Mouse (Mus musculus): Measurements from ENCODE around the gene Plpp4. TPM values are rescaled to one million over a fixed set of nuclear protein-coding genes. Genes with fewer than 3 reads are reported as not detected.

The Plpp4 gene
- polyA plus RNA-seq, 1 experiment, result not detected

GRCm38 (mm10) chr7:129235995-129236394, 20.8 kb upstream of the Plpp4 start:
- 68% methylated on average over 5 of the region's 5 CpGs for WGBS
- DNase-seq (ENCODE audit: low read depth in 1 of 2, low spot score in 2 of 2), result no peak
- no peaks in the 10 kb centered on the region for H3K36me3 ChIP-seq (ENCODE audit: control insufficient read depth, insufficient read depth, low read length)
- no peak overlapping the region for H3K27ac ChIP-seq (ENCODE audit: insufficient read depth, low read length)
- no peaks in the 10 kb centered on the region for H3K4me1 ChIP-seq (ENCODE audit: control insufficient read depth, insufficient read depth, insufficient read length)
- no peaks in the 10 kb centered on the region for H3K27me3 ChIP-seq (ENCODE audit: control insufficient read depth, insufficient read depth, low read length)
- no peak overlapping the region for H3K4me3 ChIP-seq (ENCODE audit: extremely low read depth, insufficient read depth, insufficient read length)
- TF ChIP-seq CTCF (IDR thresholded peaks at IDR 0.05; ENCODE audit: extremely low read depth, insufficient read depth, insufficient read length, insufficient replicate concordance) (no peak), POLR2A (IDR thresholded peaks at IDR 0.05; ENCODE audit: low read depth, low read length) (no peak)

GRCm38 (mm10) chr7:129250981-129251380, 5.8 kb upstream of the Plpp4 start:
- no peak for TF ChIP-seq POLR2A (IDR thresholded peaks at IDR 0.05; ENCODE audit: low read depth, low read length)
- TF ChIP-seq CTCF (IDR thresholded peaks at IDR 0.05; ENCODE audit: extremely low read depth, insufficient read depth, insufficient read length, insufficient replicate concordance), result no peak

GRCm38 (mm10) chr7:129253406-129253805, 3.4 kb upstream of the Plpp4 start:
- H3K4me1 ChIP-seq (ENCODE audit: control insufficient read depth, insufficient read depth, insufficient read length), result no peaks in the 10 kb centered on the region
- WGBS, result 91% methylated on average over 6 of the region's 6 CpGs
- H3K27ac ChIP-seq (ENCODE audit: insufficient read depth, low read length), result no peak overlapping the region
- no peak overlapping the region for H3K4me3 ChIP-seq (ENCODE audit: extremely low read depth, insufficient read depth, insufficient read length)
- TF ChIP-seq POLR2A (IDR thresholded peaks at IDR 0.05; ENCODE audit: low read depth, low read length) (no peak), CTCF (IDR thresholded peaks at IDR 0.05; ENCODE audit: extremely low read depth, insufficient read depth, insufficient read length, insufficient replicate concordance) (no peak)
- DNase-seq (ENCODE audit: low read depth in 1 of 2, low spot score in 2 of 2), result no peak
- no peaks in the 10 kb centered on the region for H3K36me3 ChIP-seq (ENCODE audit: control insufficient read depth, insufficient read depth, low read length)
- no peaks in the 10 kb centered on the region for H3K27me3 ChIP-seq (ENCODE audit: control insufficient read depth, insufficient read depth, low read length)

More at GRCm38 (mm10) chr7:129250981-129251380, 5.8 kb upstream of the Plpp4 start:
- H3K27ac ChIP-seq (ENCODE audit: insufficient read depth, low read length), result no peak overlapping the region
- H3K4me3 ChIP-seq (ENCODE audit: extremely low read depth, insufficient read depth, insufficient read length), result no peak overlapping the region
- H3K27me3 ChIP-seq (ENCODE audit: control insufficient read depth, insufficient read depth, low read length), result no peaks in the 10 kb centered on the region
- no peaks in the 10 kb centered on the region for H3K36me3 ChIP-seq (ENCODE audit: control insufficient read depth, insufficient read depth, low read length)
- DNase-seq (ENCODE audit: low read depth in 1 of 2, low spot score in 2 of 2), result no peak
- no peaks in the 10 kb centered on the region for H3K4me1 ChIP-seq (ENCODE audit: control insufficient read depth, insufficient read depth, insufficient read length)

GRCm38 (mm10) chr7:129254126-129254525, 2.7 kb upstream of the Plpp4 start:
- Histone ChIP-seq H3K4me1 (ENCODE audit: control insufficient read depth, insufficient read depth, insufficient read length) (no peaks in the 10 kb centered on the region), H3K4me3 (ENCODE audit: extremely low read depth, insufficient read depth, insufficient read length) (no peak overlapping the region), H3K27me3 (ENCODE audit: control insufficient read depth, insufficient read depth, low read length) (no peaks in the 10 kb centered on the region), H3K36me3 (ENCODE audit: control insufficient read depth, insufficient read depth, low read length) (no peaks in the 10 kb centered on the region), H3K27ac (ENCODE audit: insufficient read depth, low read length) (no peak overlapping the region)
- TF ChIP-seq CTCF (IDR thresholded peaks at IDR 0.05; ENCODE audit: extremely low read depth, insufficient read depth, insufficient read length, insufficient replicate concordance) (no peak), POLR2A (IDR thresholded peaks at IDR 0.05; ENCODE audit: low read depth, low read length) (no peak)
- 87% methylated on average over 1 of the region's 1 CpGs for WGBS
- no peak for DNase-seq (ENCODE audit: low read depth in 1 of 2, low spot score in 2 of 2)

GRCm38 (mm10) chr7:129255406-129255805, 1.4 kb upstream of the Plpp4 start:
- H3K4me1 ChIP-seq (ENCODE audit: control insufficient read depth, insufficient read depth, insufficient read length), result no peaks in the 10 kb centered on the region
- H3K4me3 ChIP-seq (ENCODE audit: extremely low read depth, insufficient read depth, insufficient read length), result no peak overlapping the region
- no peak for TF ChIP-seq POLR2A (IDR thresholded peaks at IDR 0.05; ENCODE audit: low read depth, low read length)
- no peaks in the 10 kb centered on the region for H3K36me3 ChIP-seq (ENCODE audit: control insufficient read depth, insufficient read depth, low read length)
- H3K27ac ChIP-seq (ENCODE audit: insufficient read depth, low read length), result no peak overlapping the region
- no peaks in the 10 kb centered on the region for H3K27me3 ChIP-seq (ENCODE audit: control insufficient read depth, insufficient read depth, low read length)
- WGBS, result 85% methylated on average over 6 of the region's 6 CpGs
- no peak for DNase-seq (ENCODE audit: low read depth in 1 of 2, low spot score in 2 of 2)

- no peak for DNase-seq (ENCODE audit: low read depth in 1 of 2, low spot score in 2 of 2)
- H3K36me3 ChIP-seq (ENCODE audit: control insufficient read depth, insufficient read depth, low read length), result no peaks in the 10 kb centered on the region
- TF ChIP-seq POLR2A (IDR thresholded peaks at IDR 0.05; ENCODE audit: low read depth, low read length) (no peak), CTCF (IDR thresholded peaks at IDR 0.05; ENCODE audit: extremely low read depth, insufficient read depth, insufficient read length, insufficient replicate concordance) (no peak)
- H3K27me3 ChIP-seq (ENCODE audit: control insufficient read depth, insufficient read depth, low read length), result no peaks in the 10 kb centered on the region
- no peak overlapping the region for H3K4me3 ChIP-seq (ENCODE audit: extremely low read depth, insufficient read depth, insufficient read length)
- WGBS, result 13% methylated on average over 13 of the region's 13 CpGs
- no peak overlapping the region for H3K27ac ChIP-seq (ENCODE audit: insufficient read depth, low read length)
- H3K4me1 ChIP-seq (ENCODE audit: control insufficient read depth, insufficient read depth, insufficient read length), result no peaks in the 10 kb centered on the region
Measured at GRCm38 (mm10) chr7:129257374-129258018, 665 bp downstream of the Plpp4 start.

- Histone ChIP-seq H3K4me1 (ENCODE audit: control insufficient read depth, insufficient read depth, insufficient read length) (no peaks in the 10 kb centered on the region), H3K4me3 (ENCODE audit: extremely low read depth, insufficient read depth, insufficient read length) (no peak overlapping the region), H3K27ac (ENCODE audit: insufficient read depth, low read length) (no peak overlapping the region), H3K36me3 (ENCODE audit: control insufficient read depth, insufficient read depth, low read length) (no peaks in the 10 kb centered on the region), H3K27me3 (ENCODE audit: control insufficient read depth, insufficient read depth, low read length) (no peaks in the 10 kb centered on the region)
- TF ChIP-seq CTCF (IDR thresholded peaks at IDR 0.05; ENCODE audit: extremely low read depth, insufficient read depth, insufficient read length, insufficient replicate concordance) (no peak), POLR2A (IDR thresholded peaks at IDR 0.05; ENCODE audit: low read depth, low read length) (no peak)
- WGBS, result 70% methylated on average over 7 of the region's 7 CpGs
- DNase-seq (ENCODE audit: low read depth in 1 of 2, low spot score in 2 of 2), result no peak
Measured at GRCm38 (mm10) chr7:129258331-129258730, 1.5 kb downstream of the Plpp4 start.
